Mouse (Mus musculus) forebrain, embryonic 13.5 days (tissue): ENCODE data around the gene 9530003J23Rik. TPM values are rescaled to one million over a fixed set of nuclear protein-coding genes. Genes with fewer than 3 reads are reported as not detected.

Experiments
- ATAC-seq: fragments of 200-750 bp; cut with Nextera tagmentation; 2 replicates; pipeline ENCODE4 v1.8.0; 2017
- H3K27ac ChIP-seq: fragments of 300-500 bp; sonication (generic); 2 replicates; pipeline ENCODE4 v1.5.1; 2015; ENCODE audit warnings: inconsistent platforms, mild to moderate bottlenecking, moderate library complexity
- H3K27me3 ChIP-seq: fragments of 300-500 bp; sonication (generic); 2 replicates; pipeline ENCODE4 v1.6.1; 2015; ENCODE audit warnings: mild to moderate bottlenecking, inconsistent platforms
- H3K36me3 ChIP-seq: fragments of 300-500 bp; sonication (generic); 2 replicates; pipeline ENCODE4 v1.6.1; 2015; ENCODE audit warnings: mild to moderate bottlenecking, inconsistent platforms; ENCODE audit not compliant: poor library complexity, severe bottlenecking
- H3K4me1 ChIP-seq: fragments of 300-500 bp; sonication (generic); 2 replicates; pipeline ENCODE4 v1.6.1; 2015; ENCODE audit warnings: inconsistent platforms
- H3K4me2 ChIP-seq: fragments of 300-500 bp; sonication (generic); 2 replicates; pipeline ENCODE4 v1.6.1; 2015; ENCODE audit warnings: inconsistent platforms, mild to moderate bottlenecking, moderate library complexity
- H3K4me3 ChIP-seq: fragments of 300-500 bp; sonication (generic); 2 replicates; pipeline ENCODE4 v1.5.1; 2015; ENCODE audit warnings: mild to moderate bottlenecking, inconsistent platforms
- H3K9ac ChIP-seq: fragments of 300-500 bp; sonication (generic); 2 replicates; pipeline ENCODE4 v1.6.1; 2015; ENCODE audit warnings: mild to moderate bottlenecking, inconsistent platforms
- H3K9me3 ChIP-seq: fragments of 300-500 bp; sonication (generic); replicated peaks from 2 replicates; pipeline ENCODE4 v1.6.1; 2016; ENCODE audit warnings: inconsistent platforms
- WGBS: fragments of 180-500 bp; shearing (Covaris S2); methylation state at CpG from one replicate; pipeline ENCODE4 v1.1.7; 2015; 5-methylcytosine and 5-hydroxymethylcytosine counted together
- polyA plus RNA-seq: library from polyadenylated mRNA; unstranded; fragments of >200 nt; fragmentation: Nextera tagmentation; extraction: Ambion mirVana; gene quantifications from 2 replicates; pipeline ENCODE4 v1.2.1, GENCODE M21; 2015

The 9530003J23Rik gene
- polyA plus RNA-seq, 1 experiment from 2014 or later: not detected

- Histone ChIP-seq H3K27me3 (no peaks in the 10 kb centered on the region), H3K9ac (no peak overlapping the region), H3K4me1 (no peaks in the 10 kb centered on the region), H3K4me3 (no peak overlapping the region), H3K9me3 (peaks cover 5% of the 10 kb centered on the region; the same call in 1 of the 2 replicates), H3K27ac (no peak overlapping the region), H3K4me2 (no peak overlapping the region), H3K36me3 (no peaks in the 10 kb centered on the region)
- ATAC-seq: no peak
- 72% methylated on average over 2 of the region's 2 CpGs for WGBS
These were observed 34.9 kb downstream of the 9530003J23Rik start for GRCm38 (mm10) chr10:117203558-117203981.

- no peaks in the 10 kb centered on the region for H3K27me3 ChIP-seq
- H3K27ac ChIP-seq: no peak overlapping the region
- H3K9ac ChIP-seq: no peak overlapping the region
- WGBS: 86% methylated on average over 17 of the region's 17 CpGs
- no peaks in the 10 kb centered on the region for H3K4me1 ChIP-seq
- ATAC-seq: no peak
- H3K36me3 ChIP-seq: no peaks in the 10 kb centered on the region
- H3K9me3 ChIP-seq: peaks cover 5% of the 10 kb centered on the region; the same call in 1 of the 2 replicates
- no peak overlapping the region for H3K4me2 ChIP-seq
- H3K4me3 ChIP-seq: no peak overlapping the region
These were observed 35.4 kb downstream of the 9530003J23Rik start for GRCm38 (mm10) chr10:117202981-117203557.

- no peaks in the 10 kb centered on the region for H3K4me1 ChIP-seq
- no peaks in the 10 kb centered on the region for H3K36me3 ChIP-seq
- H3K9me3 ChIP-seq: peaks cover 2% of the 10 kb centered on the region; the same call in 1 of the 2 replicates
- H3K4me3 ChIP-seq: no peak overlapping the region
- H3K27ac ChIP-seq: no peak overlapping the region
- H3K27me3 ChIP-seq: no peaks in the 10 kb centered on the region
- 76% methylated on average over 3 of the region's 3 CpGs for WGBS
- no peak overlapping the region for H3K9ac ChIP-seq
- H3K4me2 ChIP-seq: no peak overlapping the region
- no peak for ATAC-seq
These were observed 38.8 kb downstream of the 9530003J23Rik start for GRCm38 (mm10) chr10:117199701-117200100.

- Histone ChIP-seq H3K4me2 (no peak overlapping the region), H3K36me3 (no peaks in the 10 kb centered on the region), H3K9me3 (no peaks in the 10 kb centered on the region), H3K27me3 (no peaks in the 10 kb centered on the region), H3K27ac (no peak overlapping the region), H3K4me1 (no peaks in the 10 kb centered on the region), H3K9ac (no peak overlapping the region), H3K4me3 (no peak overlapping the region)
- 83% methylated on average over 3 of the region's 3 CpGs for WGBS
- no peak for ATAC-seq
These were observed 41.8 kb downstream of the 9530003J23Rik start for GRCm38 (mm10) chr10:117196696-117197095.

GRCm38 (mm10) chr10:117195748-117196147 is 42.8 kb downstream of the 9530003J23Rik start:
- WGBS: 95% methylated on average over 4 of the region's 4 CpGs
- Histone ChIP-seq H3K4me3 (no peak overlapping the region), H3K27ac (no peak overlapping the region)

GRCm38 (mm10) chr10:117195005-117195404 is 43.5 kb downstream of the 9530003J23Rik start:
- no peaks in the 10 kb centered on the region for H3K27me3 ChIP-seq
- no peaks in the 10 kb centered on the region for H3K9me3 ChIP-seq
- H3K9ac ChIP-seq: no peak overlapping the region
- no peaks in the 10 kb centered on the region for H3K36me3 ChIP-seq
- no peaks in the 10 kb centered on the region for H3K4me1 ChIP-seq
- H3K4me3 ChIP-seq: no peak overlapping the region
- H3K4me2 ChIP-seq: no peak overlapping the region
- ATAC-seq: no peak
- H3K27ac ChIP-seq: no peak overlapping the region
- WGBS: 95% methylated on average over 12 of the region's 12 CpGs

More at GRCm38 (mm10) chr10:117195748-117196147, 42.8 kb downstream of the 9530003J23Rik start:
- no peak for ATAC-seq
- no peaks in the 10 kb centered on the region for H3K9me3 ChIP-seq
- H3K36me3 ChIP-seq: no peaks in the 10 kb centered on the region
- no peaks in the 10 kb centered on the region for H3K27me3 ChIP-seq
- H3K4me2 ChIP-seq: no peak overlapping the region
- no peak overlapping the region for H3K9ac ChIP-seq
- no peaks in the 10 kb centered on the region for H3K4me1 ChIP-seq

- WGBS: 80% methylated on average over 5 of the region's 5 CpGs
- H3K4me3 ChIP-seq: no peak overlapping the region
- H3K9me3 ChIP-seq: no peaks in the 10 kb centered on the region
- ATAC-seq: no peak
- H3K27me3 ChIP-seq: no peaks in the 10 kb centered on the region
- no peak overlapping the region for H3K4me2 ChIP-seq
- no peak overlapping the region for H3K27ac ChIP-seq
- H3K36me3 ChIP-seq: no peaks in the 10 kb centered on the region
- no peaks in the 10 kb centered on the region for H3K4me1 ChIP-seq
- no peak overlapping the region for H3K9ac ChIP-seq
These were observed 45.1 kb downstream of the 9530003J23Rik start for GRCm38 (mm10) chr10:117193364-117193763.

GRCm38 (mm10) chr10:117185399-117186089 is 53.0 kb downstream of the 9530003J23Rik start:
- ATAC-seq: no peak
- 66% methylated on average over 9 of the region's 9 CpGs for WGBS
- Histone ChIP-seq H3K4me1 (no peaks in the 10 kb centered on the region), H3K36me3 (no peaks in the 10 kb centered on the region), H3K9me3 (no peaks in the 10 kb centered on the region), H3K4me3 (no peak overlapping the region), H3K9ac (no peak overlapping the region), H3K4me2 (no peak overlapping the region), H3K27ac (no peak overlapping the region), H3K27me3 (no peaks in the 10 kb centered on the region)

Other genes starting within 250 kb of the 9530003J23Rik start
- not detected in 2 replicates for gene Lrrc10, start 193.4 kb downstream of the 9530003J23Rik start, polyA plus RNA-seq
- 281 and 294 TPM in 2 replicates for gene Cct2, start 174.9 kb downstream of the 9530003J23Rik start, polyA plus RNA-seq
- 16.0 and 19.7 TPM in 2 replicates for gene Frs2, start 90.2 kb downstream of the 9530003J23Rik start, polyA plus RNA-seq
- 125 and 126 TPM in 2 replicates for gene Yeats4, start 14.2 kb downstream of the 9530003J23Rik start, polyA plus RNA-seq
- 9.5 and 10.4 TPM in 2 replicates for gene Lyz2, start 43.6 kb upstream of the 9530003J23Rik start, polyA plus RNA-seq
- 0.14 TPM in 1 of 2 replicates, not detected in the other for gene Lyz1, start 54.2 kb upstream of the 9530003J23Rik start, polyA plus RNA-seq
- 242 and 248 TPM in 2 replicates for gene Cpsf6, start 141.3 kb upstream of the 9530003J23Rik start, polyA plus RNA-seq